Mouse (Mus musculus): Measurements from ENCODE around the gene Exoc3l2.

- TF ChIP-seq POLR2A (IDR thresholded peaks at IDR 0.05; ENCODE audit: insufficient read length, low read depth) (no peak), MAX (IDR thresholded peaks at IDR 0.05; ENCODE audit: low read depth) (no peak), POLR2AphosphoS2 (IDR thresholded peaks at IDR 0.05; ENCODE audit: insufficient read length, low read depth) (no peak), E2F4 (IDR thresholded peaks at IDR 0.05; ENCODE audit: insufficient read depth) (no peak), MYOD1 (IDR thresholded peaks at IDR 0.05; ENCODE audit: control insufficient read depth in 1 of 3, insufficient read length in 2 of 3, low read depth in 2 of 3) (no peak), USF1 (IDR thresholded peaks at IDR 0.05; ENCODE audit: low read depth) (no peak), TCF12 (IDR thresholded peaks at IDR 0.05; ENCODE audit: insufficient read depth, poor library complexity, severe bottlenecking) (no peak), REST (IDR thresholded peaks at IDR 0.05; ENCODE audit: insufficient read depth, insufficient read length) (no peak), SRF (IDR thresholded peaks at IDR 0.05; ENCODE audit: control insufficient read depth, insufficient read length, low read depth) (no peak), CEBPB (IDR thresholded peaks at IDR 0.05; ENCODE audit: insufficient read depth, poor library complexity, severe bottlenecking) (no peak), TCF3 (IDR thresholded peaks at IDR 0.05; ENCODE audit: insufficient read length, low read depth) (no peak), MYOG (IDR thresholded peaks at IDR 0.05; ENCODE audit: control insufficient read depth in 1 of 3, insufficient read depth in 1 of 3, insufficient read length in 2 of 3, low read depth in 2 of 3) (no peak)
Observed at GRCm38 (mm10) chr7:19509786-19510185, 46.7 kb downstream of the Exoc3l2 start.

All from myocyte (in vitro differentiated cells).